Mouse (Mus musculus): ENCODE measurements around the gene Ndufv1. TPM values are rescaled to one million over a fixed set of nuclear protein-coding genes. Genes with fewer than 3 reads are reported as not detected.

Gene Ndufv1
- polyA plus RNA-seq, 1 experiment from 2014 or later = 255 TPM

DNA sequence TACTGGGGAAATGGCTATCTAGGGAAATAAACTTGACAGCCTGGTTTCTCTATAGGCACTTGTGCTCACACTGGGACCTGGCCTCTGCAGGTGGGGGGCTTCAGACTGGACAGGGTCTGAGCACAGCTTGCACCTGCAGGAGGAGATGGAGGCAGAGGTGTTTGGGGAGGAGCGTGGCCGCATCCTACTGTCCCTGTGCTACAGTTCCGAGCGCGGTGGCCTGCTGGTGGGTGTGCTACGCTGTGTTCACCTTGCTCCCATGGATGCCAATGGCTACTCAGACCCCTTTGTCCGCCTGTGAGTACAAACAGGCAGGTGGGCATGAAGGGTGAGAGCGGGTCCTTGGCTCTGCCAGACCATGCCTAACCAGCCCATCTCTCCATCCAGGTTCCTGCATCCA is 6.6 kb downstream of the Ndufv1 start:
- Histone ChIP-seq H3K36me3 (ENCODE audit: control insufficient read depth, insufficient read depth) (peaks cover 53% of the 10 kb centered on the region), H3K9ac (ENCODE audit: low read depth, low read length) (no peak overlapping the region), H3K27me3 (replicated peaks; ENCODE audit: control insufficient read depth, insufficient read depth, low read length) (no peaks in the 10 kb centered on the region), H3K27ac (ENCODE audit: low read depth, low read length) (no peak overlapping the region), H3K4me1 (replicated peaks; ENCODE audit: control insufficient read depth, insufficient read depth, low read length) (peaks cover 4% of the 10 kb centered on the region; the same call in 1 of the 2 replicates), H3K4me3 (ENCODE audit: low read depth, low read length) (no peak overlapping the region), H3K4me2 (replicated peaks; ENCODE audit: low read depth) (no peak overlapping the region), H3K9me3 (ENCODE audit: control insufficient read depth) (no peaks in the 10 kb centered on the region)
- TF ChIP-seq CTCF (IDR thresholded peaks at IDR 0.05; ENCODE audit: low read depth) = no peak
- 94% methylated on average over 8 of the region's 8 CpGs for WGBS
- no peak for ATAC-seq

DNA sequence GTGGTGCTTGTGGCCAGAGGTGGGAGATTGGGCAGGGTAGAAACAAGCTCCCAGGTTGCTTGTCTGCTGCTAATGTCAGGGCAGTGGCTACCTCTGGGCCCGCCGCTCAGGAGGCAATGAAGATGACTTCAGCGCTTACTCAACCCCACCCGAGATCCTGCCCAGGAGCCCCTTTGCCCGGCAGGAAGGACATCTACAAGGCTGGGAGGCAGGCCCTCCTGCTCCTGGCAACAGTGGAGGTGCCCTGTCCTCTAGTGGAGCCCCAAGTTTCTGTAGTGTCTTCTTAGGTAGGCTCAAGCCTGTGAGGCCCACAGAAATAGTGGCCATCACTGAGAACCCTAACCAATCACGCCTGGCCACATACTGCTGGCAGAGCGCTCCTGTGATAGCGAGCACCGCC is 7.5 kb downstream of the Ndufv1 start:
- 81% methylated on average over 9 of the region's 9 CpGs for WGBS
- ATAC-seq = no peak
- TF ChIP-seq CTCF (IDR thresholded peaks at IDR 0.05; ENCODE audit: low read depth) = no peak
- no peaks in the 10 kb centered on the region for H3K9me3 ChIP-seq (ENCODE audit: control insufficient read depth)
- peaks cover 49% of the 10 kb centered on the region for H3K36me3 ChIP-seq (ENCODE audit: control insufficient read depth, insufficient read depth)
- no peak overlapping the region for H3K27ac ChIP-seq (ENCODE audit: low read depth, low read length)
- H3K27me3 ChIP-seq (replicated peaks; ENCODE audit: control insufficient read depth, insufficient read depth, low read length) = no peaks in the 10 kb centered on the region
- H3K4me2 ChIP-seq (replicated peaks; ENCODE audit: low read depth) = no peak overlapping the region
- H3K4me3 ChIP-seq (ENCODE audit: low read depth, low read length) = no peak overlapping the region
- H3K9ac ChIP-seq (ENCODE audit: low read depth, low read length) = no peak overlapping the region
- H3K4me1 ChIP-seq (replicated peaks; ENCODE audit: control insufficient read depth, insufficient read depth, low read length) = peaks cover 4% of the 10 kb centered on the region; the same call in 1 of the 2 replicates

DNA sequence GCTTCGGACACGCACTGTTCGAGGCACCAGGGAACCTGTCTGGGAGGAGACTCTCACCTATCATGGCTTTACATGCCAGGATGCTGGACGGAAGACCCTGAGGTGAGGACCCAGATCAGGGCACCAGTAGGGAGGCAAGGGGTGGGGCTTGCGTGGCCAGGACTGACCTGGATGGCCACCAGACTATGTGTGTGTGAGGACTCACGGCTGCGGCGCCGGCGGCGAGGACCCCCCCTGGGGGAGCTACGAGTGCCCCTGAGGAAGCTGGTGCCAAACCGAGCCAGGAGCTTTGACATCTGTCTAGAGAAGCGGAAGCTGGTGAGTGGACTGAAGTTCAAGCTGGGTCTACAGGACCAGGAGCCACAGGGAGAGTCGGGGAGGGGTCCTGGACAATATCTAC is 8.3 kb downstream of the Ndufv1 start:
- 88% methylated on average over 15 of the region's 15 CpGs for WGBS
- no peak for ATAC-seq

DNA sequence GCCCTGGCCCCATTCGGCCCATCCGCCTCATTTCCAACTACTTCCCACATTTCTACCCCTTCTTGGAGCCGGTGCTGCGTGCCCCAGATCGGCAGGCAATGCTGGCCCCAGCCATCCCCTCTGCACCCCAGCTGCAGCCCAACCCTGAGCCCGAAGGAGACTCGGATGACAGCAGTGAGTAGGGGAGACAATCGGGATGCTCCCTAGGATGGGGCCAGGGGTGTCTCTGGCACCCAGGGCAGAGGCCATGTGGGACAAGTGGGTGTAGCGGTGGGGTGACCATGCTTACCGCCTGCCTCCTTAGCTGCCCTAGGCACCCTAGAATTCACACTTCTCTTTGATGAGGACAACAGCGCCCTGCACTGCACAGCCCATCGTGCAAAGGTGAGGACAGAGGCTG is 9.0 kb downstream of the Ndufv1 start:
- Histone ChIP-seq H3K27ac (ENCODE audit: low read depth, low read length) (no peak overlapping the region), H3K4me1 (replicated peaks; ENCODE audit: control insufficient read depth, insufficient read depth, low read length) (peaks cover 7% of the 10 kb centered on the region; the same call in 1 of the 2 replicates), H3K27me3 (replicated peaks; ENCODE audit: control insufficient read depth, insufficient read depth, low read length) (no peaks in the 10 kb centered on the region), H3K4me3 (ENCODE audit: low read depth, low read length) (no peak overlapping the region), H3K9me3 (ENCODE audit: control insufficient read depth) (no peaks in the 10 kb centered on the region), H3K4me2 (replicated peaks; ENCODE audit: low read depth) (no peak overlapping the region), H3K9ac (ENCODE audit: low read depth, low read length) (no peak overlapping the region), H3K36me3 (ENCODE audit: control insufficient read depth, insufficient read depth) (peaks cover 35% of the 10 kb centered on the region)
- 73% methylated on average over 12 of the region's 12 CpGs for WGBS
- no peak for ATAC-seq
- no peak for TF ChIP-seq CTCF (IDR thresholded peaks at IDR 0.05; ENCODE audit: low read depth)

More for the DNA sequence above, 8.3 kb downstream of the Ndufv1 start:
- H3K27me3 ChIP-seq (replicated peaks; ENCODE audit: control insufficient read depth, insufficient read depth, low read length) = no peaks in the 10 kb centered on the region
- H3K9ac ChIP-seq (ENCODE audit: low read depth, low read length) = no peak overlapping the region
- no peaks in the 10 kb centered on the region for H3K9me3 ChIP-seq (ENCODE audit: control insufficient read depth)
- no peak overlapping the region for H3K4me3 ChIP-seq (ENCODE audit: low read depth, low read length)
- peaks cover 6% of the 10 kb centered on the region; the same call in 1 of the 2 replicates for H3K4me1 ChIP-seq (replicated peaks; ENCODE audit: control insufficient read depth, insufficient read depth, low read length)
- TF ChIP-seq CTCF (IDR thresholded peaks at IDR 0.05; ENCODE audit: low read depth) = no peak
- peaks cover 42% of the 10 kb centered on the region for H3K36me3 ChIP-seq (ENCODE audit: control insufficient read depth, insufficient read depth)
- H3K4me2 ChIP-seq (replicated peaks; ENCODE audit: low read depth) = no peak overlapping the region
- no peak overlapping the region for H3K27ac ChIP-seq (ENCODE audit: low read depth, low read length)

DNA sequence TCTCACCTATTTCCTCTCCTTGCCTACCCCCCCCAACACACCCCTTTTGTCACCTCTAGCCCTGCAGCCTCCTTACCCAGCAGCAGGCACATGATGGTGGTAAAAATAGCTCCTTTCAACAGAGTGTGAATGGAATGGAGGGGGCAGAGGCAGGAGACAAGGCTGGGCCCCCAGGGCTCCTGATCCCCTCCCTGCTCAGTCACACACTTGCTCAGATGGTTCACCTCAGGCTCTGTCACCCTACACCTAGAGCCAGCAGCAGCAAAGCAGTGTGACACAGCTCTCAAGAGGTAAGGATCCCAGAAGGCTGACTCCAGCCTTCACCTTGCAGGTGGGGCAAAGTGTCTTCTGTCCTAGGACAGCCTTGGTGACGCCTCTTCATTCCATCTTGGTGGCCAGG is 9.5 kb downstream of the Ndufv1 start, which contains the start of gene Doc2g:
Gene Doc2g (plus strand): TSS at position 202 of the 400 bp plus-strand sequence.
- H3K4me2 ChIP-seq (replicated peaks; ENCODE audit: low read depth) = no peak within 1 kb of the TSS
- no peak for ATAC-seq
- no peak for TF ChIP-seq CTCF (IDR thresholded peaks at IDR 0.05; ENCODE audit: low read depth)
- WGBS = 55% methylated on average over 1 of the region's 1 CpGs
- H3K27me3 ChIP-seq (replicated peaks; ENCODE audit: control insufficient read depth, insufficient read depth, low read length) = no peaks in the 10 kb centered on the region
- H3K36me3 ChIP-seq (ENCODE audit: control insufficient read depth, insufficient read depth) = peaks cover 29% of the 10 kb centered on the region
- H3K9me3 ChIP-seq (ENCODE audit: control insufficient read depth) = no peaks in the 10 kb centered on the region
- no peak within 1 kb of the TSS for H3K9ac ChIP-seq (ENCODE audit: low read depth, low read length)
- H3K27ac ChIP-seq (ENCODE audit: low read depth, low read length) = no peak within 1 kb of the TSS
- no peak within 1 kb of the TSS for H3K4me3 ChIP-seq (ENCODE audit: low read depth, low read length)
- peaks cover 7% of the 10 kb centered on the region; the same call in 1 of the 2 replicates for H3K4me1 ChIP-seq (replicated peaks; ENCODE audit: control insufficient read depth, insufficient read depth, low read length)

DNA sequence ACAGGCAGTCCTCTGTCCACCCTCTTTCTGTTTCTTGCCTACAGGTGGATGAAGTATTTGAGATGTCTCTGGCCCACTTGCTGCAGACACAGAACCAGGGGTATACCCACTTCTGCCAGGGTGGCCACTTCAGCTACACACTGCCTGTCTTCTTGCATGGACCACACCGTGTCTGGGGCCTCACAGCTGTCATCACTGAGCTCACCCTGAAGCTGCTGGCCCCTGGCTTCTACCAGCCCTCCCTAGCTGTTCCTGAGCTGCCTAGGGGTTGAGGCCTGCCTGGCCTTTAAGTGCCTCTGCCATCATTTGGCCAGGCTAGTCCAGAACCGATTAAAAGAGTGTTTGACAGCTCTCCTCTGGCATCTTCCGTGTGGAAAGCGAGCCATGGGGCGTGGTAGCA is 10.9 kb downstream of the Ndufv1 start:
- H3K4me3 ChIP-seq (ENCODE audit: low read depth, low read length) = no peak overlapping the region

More for the DNA sequence above, 10.9 kb downstream of the Ndufv1 start:
- no peaks in the 10 kb centered on the region for H3K27me3 ChIP-seq (replicated peaks; ENCODE audit: control insufficient read depth, insufficient read depth, low read length)
- no peak for TF ChIP-seq CTCF (IDR thresholded peaks at IDR 0.05; ENCODE audit: low read depth)
- H3K9ac ChIP-seq (ENCODE audit: low read depth, low read length) = no peak overlapping the region; the same call in 1 of the 2 replicates
- peaks cover 7% of the 10 kb centered on the region; the same call in 1 of the 2 replicates for H3K4me1 ChIP-seq (replicated peaks; ENCODE audit: control insufficient read depth, insufficient read depth, low read length)
- no peaks in the 10 kb centered on the region for H3K9me3 ChIP-seq (ENCODE audit: control insufficient read depth)
- peaks cover 16% of the 10 kb centered on the region for H3K36me3 ChIP-seq (ENCODE audit: control insufficient read depth, insufficient read depth)
- WGBS = 73% methylated on average over 5 of the region's 5 CpGs
- H3K27ac ChIP-seq (ENCODE audit: low read depth, low read length) = no peak overlapping the region
- no peak overlapping the region; the same call in 1 of the 2 replicates for H3K4me2 ChIP-seq (replicated peaks; ENCODE audit: low read depth)
- no peak for ATAC-seq
